Mouse (Mus musculus) heart, postnatal 25 days (tissue): ENCODE results near the gene Sult2a4. TPM values are rescaled to one million over a fixed set of nuclear protein-coding genes. Genes with fewer than 3 reads are reported as not detected.
"Not testable (repeated sequence)": the region's sequence is repeated elsewhere in the genome, so short reads cannot be mapped to it uniquely, and the experiment has no call there.

Experiments used
- DNase-seq: peaks from one replicate; pipeline ENCODE4 v3.0.0; 2022; ENCODE audit warnings: low spot score
- intact Hi-C: fragments of 180-260 bp; cut with DNase I; formaldehyde crosslinking; loops from one replicate; pipeline ENCODE4 v1.15.1; 2025
- total RNA-seq, 2 experiments: library from RNA; stranded (reverse); gene quantifications; 2 replicates each; pipeline ENCODE4 v1.2.3; 2021

Sult2a4 gene
- total RNA-seq, result not detected

GRCm38 (mm10) chr7:13989507-13989906 lies at the start of gene Sult2a4:
Gene Sult2a4 (minus strand): TSS chr7:13989607.
- intact Hi-C loops, DNase-seq: not testable (repeated sequence)

GRCm38 (mm10) chr7:14030831-14031230 lies 41.4 kb upstream of the Sult2a4 start:
- intact Hi-C loops, DNase-seq: not testable (repeated sequence)

GRCm38 (mm10) chr7:14013083-14013482 lies 23.7 kb upstream of the Sult2a4 start:
- intact Hi-C loops, result no loop called here
- DNase-seq, result no peak

- intact Hi-C loops, DNase-seq: not testable (repeated sequence)
Measured at GRCm38 (mm10) chr7:14010686-14011085, 21.3 kb upstream of the Sult2a4 start.

Other genes with a start within 250 kb of the Sult2a4 start
- gene Sult2a1, start 152.2 kb downstream of the Sult2a4 start, total RNA-seq, result not detected
- gene Sult2a3, start 133.4 kb upstream of the Sult2a4 start, total RNA-seq, result not detected